Mouse (Mus musculus) CH12.LX (cell line): ENCODE measurements at regions not wholly inside any gene's neighbourhood (a gene's known extent, or its start where the extent isn't known, plus 50 kb on each side); places are given as distances from the start of the nearest gene placed in this dataset.
A peak's percentile ranks its signal among the peaks of the same experiment; 100 is the strongest.

ENCODE experiments used
- DNase-seq: peaks from one replicate; pipeline ENCODE4 v3.0.0-alpha.2; 2013; ENCODE audit errors: extremely low read depth
- H3K27ac ChIP-seq: 2 replicates; pipeline ENCODE4 v1.5.1; 2012; ENCODE audit warnings: low read depth, mild to moderate bottlenecking, control low read depth, moderate library complexity; ENCODE audit not compliant: insufficient read depth
- H3K27me3 ChIP-seq: replicated peaks from 2 replicates; pipeline ENCODE3; 2012; ENCODE audit warnings: inconsistent platforms
- H3K36me3 ChIP-seq, 2 experiments: replicated peaks in 1 of 2; 2 replicates each; pipeline versions ENCODE3 to v1.6.1; 2012; ENCODE audit warnings: inconsistent platforms in 1 of 2, low read length in 1 of 2, mild to moderate bottlenecking in 1 of 2, mixed read lengths in 1 of 2, moderate library complexity in 1 of 2; ENCODE audit not compliant: control insufficient read depth in 1 of 2, insufficient read depth in 1 of 2
- H3K4me1 ChIP-seq, 2 experiments: 2 replicates each; pipeline ENCODE4 v1.6.1; 2012; ENCODE audit warnings: inconsistent platforms in 1 of 2, moderate library complexity in 1 of 2; ENCODE audit not compliant: insufficient read depth in 2 of 2, control insufficient read depth in 1 of 2
- H3K4me2 ChIP-seq: 2 replicates; pipeline ENCODE4 v1.6.1; 2012; ENCODE audit warnings: low read depth, mild to moderate bottlenecking, control low read depth; ENCODE audit not compliant: poor library complexity, insufficient read depth, severe bottlenecking
- H3K4me3 ChIP-seq, 3 experiments: fragments of 150-350 bp in 1 of 3; sonication (generic) in 1 of 3; replicated peaks in 1 of 3; 2 replicates each; pipeline versions ENCODE3 to v1.5.1; 2011 to 2012; ENCODE audit warnings: low read depth in 2 of 3, low read length in 2 of 3, mild to moderate bottlenecking in 2 of 3, moderate library complexity in 2 of 3, control low read depth in 1 of 3, improper control_type of control experiment in 1 of 3, inconsistent platforms in 1 of 3, mixed read lengths in 1 of 3; ENCODE audit not compliant: poor library complexity in 1 of 3
- H3K79me2 ChIP-seq: replicated peaks from 2 replicates; pipeline ENCODE4 v1.6.1; 2012; ENCODE audit warnings: mild to moderate bottlenecking, moderate library complexity; ENCODE audit not compliant: control insufficient read depth, poor library complexity, insufficient read depth, severe bottlenecking; ENCODE audit errors: extremely low read depth
- H3K9ac ChIP-seq: 2 replicates; pipeline ENCODE4 v1.6.1; 2012; ENCODE audit warnings: low read depth, mild to moderate bottlenecking, control low read depth, moderate library complexity; ENCODE audit not compliant: insufficient read depth
- H3K9me3 ChIP-seq: replicated peaks from 2 replicates; pipeline ENCODE3; 2012; ENCODE audit warnings: low read length, inconsistent platforms, mixed read lengths
- CHD1 ChIP-seq: IDR thresholded peaks from 2 replicates; pipeline ENCODE4 v1.6.1; 2012; ENCODE audit warnings: low read depth, low read length, improper control_type of control experiment, inconsistent platforms
- CHD2 ChIP-seq: IDR thresholded peaks from 2 replicates; pipeline ENCODE4 v1.6.1; 2011; ENCODE audit warnings: low read length, improper control_type of control experiment
- CTCF ChIP-seq, 2 experiments: IDR thresholded peaks in 1 of 2; conservative IDR thresholded peaks in 1 of 2; 2 replicates each; pipeline ENCODE4 v1.5.1; 2011 to 2012; ENCODE audit warnings: low read depth in 2 of 2, low read length in 2 of 2, improper control_type of control experiment in 1 of 2, inconsistent platforms in 1 of 2, mild to moderate bottlenecking in 1 of 2, moderate library complexity in 1 of 2
- E2F4 ChIP-seq: IDR thresholded peaks from 2 replicates; pipeline ENCODE4 v1.6.1; 2011; ENCODE audit warnings: low read depth, low read length, improper control_type of control experiment; ENCODE audit not compliant: insufficient replicate concordance
- HCFC1 ChIP-seq: IDR thresholded peaks from 2 replicates; pipeline ENCODE4 v1.6.1; 2012; ENCODE audit warnings: low read depth, mild to moderate bottlenecking, inconsistent platforms, low read length, improper control_type of control experiment
- IRF4 ChIP-seq: IDR thresholded peaks from 2 replicates; pipeline ENCODE4 v1.6.1; 2014; ENCODE audit warnings: low read depth, mild to moderate bottlenecking, inconsistent platforms, low read length, improper control_type of control experiment
- JUN ChIP-seq: IDR thresholded peaks from 2 replicates; pipeline ENCODE4 v1.6.1; 2011; ENCODE audit warnings: low read depth, mild to moderate bottlenecking, low read length, improper control_type of control experiment, moderate library complexity; ENCODE audit not compliant: insufficient read depth
- JUND ChIP-seq: conservative IDR thresholded peaks from 2 replicates; pipeline ENCODE4 v1.6.1; 2011; ENCODE audit warnings: low read depth, low read length, improper control_type of control experiment
- KAT2A ChIP-seq: IDR thresholded peaks from 2 replicates; pipeline ENCODE4 v1.6.1; 2012; ENCODE audit warnings: low read length, improper control_type of control experiment, inconsistent platforms; ENCODE audit not compliant: insufficient replicate concordance
- MAFK ChIP-seq: IDR thresholded peaks from 2 replicates; pipeline ENCODE4 v1.6.1; 2011; ENCODE audit warnings: low read length, improper control_type of control experiment; ENCODE audit not compliant: insufficient replicate concordance
- MAZ ChIP-seq: IDR thresholded peaks from 2 replicates; pipeline ENCODE4 v1.6.1; 2012; ENCODE audit warnings: low read depth, mild to moderate bottlenecking, inconsistent platforms, low read length, improper control_type of control experiment, moderate library complexity
- MEF2A ChIP-seq: IDR thresholded peaks from 2 replicates; pipeline ENCODE4 v1.6.1; 2014; ENCODE audit warnings: low read depth, mild to moderate bottlenecking, inconsistent platforms, low read length, improper control_type of control experiment, borderline replicate concordance
- MXI1 ChIP-seq: IDR thresholded peaks from 2 replicates; pipeline ENCODE4 v1.6.1; 2011; ENCODE audit warnings: mild to moderate bottlenecking, low read depth, low read length, improper control_type of control experiment
- MYC ChIP-seq: IDR thresholded peaks from 2 replicates; pipeline ENCODE4 v1.6.1; 2011; ENCODE audit warnings: low read depth, mild to moderate bottlenecking, improper control_type of control experiment, low read length
- NELFE ChIP-seq: IDR thresholded peaks from 2 replicates; pipeline ENCODE4 v1.6.1; 2011; ENCODE audit warnings: low read depth, low read length, improper control_type of control experiment
- NRF1 ChIP-seq: IDR thresholded peaks from 2 replicates; pipeline ENCODE4 v1.6.1; 2014; ENCODE audit warnings: low read depth, mild to moderate bottlenecking, inconsistent platforms, low read length, improper control_type of control experiment, moderate library complexity
- POLR2A ChIP-seq: IDR thresholded peaks from 2 replicates; pipeline ENCODE4 v1.6.1; 2011; ENCODE audit warnings: low read depth, mild to moderate bottlenecking, improper control_type of control experiment, low read length
- POLR2AphosphoS2 ChIP-seq: IDR thresholded peaks from 2 replicates; pipeline ENCODE4 v1.6.1; 2011; ENCODE audit warnings: low read depth, low read length, improper control_type of control experiment
- RAD21 ChIP-seq: IDR thresholded peaks from 2 replicates; pipeline ENCODE4 v1.6.1; 2011; ENCODE audit warnings: low read depth, mild to moderate bottlenecking, low read length, improper control_type of control experiment, moderate library complexity
- RCOR1 ChIP-seq: conservative IDR thresholded peaks from 2 replicates; pipeline ENCODE4 v1.6.1; 2012; ENCODE audit warnings: low read depth, mild to moderate bottlenecking, inconsistent platforms, low read length, improper control_type of control experiment
- TCF12 ChIP-seq: IDR thresholded peaks from 2 replicates; pipeline ENCODE4 v1.6.1; 2014; ENCODE audit warnings: low read depth, mild to moderate bottlenecking, inconsistent platforms, low read length, improper control_type of control experiment
- USF1 ChIP-seq: IDR thresholded peaks from 2 replicates; pipeline ENCODE4 v1.6.1; 2014; ENCODE audit warnings: low read depth, mild to moderate bottlenecking, inconsistent platforms, low read length, improper control_type of control experiment
- ZKSCAN1 ChIP-seq: IDR thresholded peaks from 2 replicates; pipeline ENCODE4 v1.6.1; 2012; ENCODE audit warnings: low read depth, inconsistent platforms, low read length, improper control_type of control experiment, borderline replicate concordance
- ZMIZ1 ChIP-seq: IDR thresholded peaks from 2 replicates; pipeline ENCODE4 v1.6.1; 2012; ENCODE audit warnings: low read depth, mild to moderate bottlenecking, inconsistent platforms, low read length, improper control_type of control experiment
- ZNF384 ChIP-seq: IDR thresholded peaks from 2 replicates; pipeline ENCODE4 v1.6.1; 2012; ENCODE audit warnings: low read depth, low read length, improper control_type of control experiment, inconsistent platforms
- dilution Hi-C: fragments of 300-500 bp; cut with MboI; formaldehyde crosslinking; loops from 2 replicates; pipeline ENCODE4 v1.14.3; 2020; ENCODE audit warnings: low sequenced_read_pairs; ENCODE audit not compliant: extremely low pct_unique_long_range_greater_than_20kb, extremely low pct_ligation_motif_present
- in situ Hi-C: fragments of 300-500 bp; cut with MboI; formaldehyde crosslinking; loops from 3 replicates; pipeline ENCODE4 v1.14.3; 2019; ENCODE audit warnings: low sequenced_read_pairs, low pct_ligation_motif_present, low pct_unique_long_range_greater_than_20kb, mixed read lengths

GRCm38 (mm10) chr9:90823574-90824280 lies 538.5 kb upstream of the Zic4 start:
- TF ChIP-seq E2F4 = 0 out of 2 replicates have a peak, but pooled peaks have one; percentile 15
- no peak for TF ChIP-seq NRF1
- 0 out of 2 replicates have a peak, but pooled peaks have one; percentile 42 for TF ChIP-seq MXI1
- TF ChIP-seq HCFC1 = no peak
- no peak; the same call in 1 of the 2 replicates for TF ChIP-seq MEF2A
- TF ChIP-seq MAZ = no peak
- TF ChIP-seq ZNF384 = peak; percentile 37; the same call in 1 of the 2 replicates
- no peak for TF ChIP-seq MAFK
- TF ChIP-seq CHD2 = peak; percentile 68
- TF ChIP-seq POLR2AphosphoS2 = no peak
- peak; percentile 22; the same call in 1 of the 2 replicates for TF ChIP-seq TCF12
- TF ChIP-seq MYC = no peak
- TF ChIP-seq USF1 = no peak
- TF ChIP-seq IRF4 = no peak; the same call in 1 of the 2 replicates
- TF ChIP-seq ZKSCAN1 = no peak
- TF ChIP-seq NELFE = no peak
- TF ChIP-seq RCOR1 = no peak
- TF ChIP-seq ZMIZ1 = no peak
- TF ChIP-seq JUND = no peak
- TF ChIP-seq CHD1 = no peak
- no peak for TF ChIP-seq JUN
- peak in 1 of 2 experiments; percentile 51; a peak in 2 of 4 replicates for TF ChIP-seq CTCF (conservative IDR thresholded peaks at IDR 0.05 in 1 of 2, IDR thresholded peaks at IDR 0.05 in 1 of 2; ENCODE audit: low read depth in 2 of 2, low read length in 2 of 2)
- TF ChIP-seq KAT2A = no peak
- no peak for TF ChIP-seq POLR2A
- TF ChIP-seq RAD21 = no peak; the same call in none of the 2 replicates
- TF ChIP-seq, all 38 proteins: peak for 6
- dilution Hi-C loops = no loop called here
- Histone ChIP-seq H3K79me2 (no peaks in the 10 kb centered on the region), H3K36me3 (no peaks in the 10 kb centered on the region), H3K9ac (peak overlapping the region; percentile 61), H3K4me2 (peak overlapping the region; percentile 91), H3K9me3 (no peaks in the 10 kb centered on the region), H3K27me3 (no peaks in the 10 kb centered on the region), H3K4me1 (peaks cover 6 to 26% of the 10 kb centered on the region in 2 experiments; a peak in 3 of 4 replicates), H3K4me3 (peak overlapping the region; percentile 15 to 48 (median 28)), H3K27ac (peak overlapping the region; percentile 53)
- DNase-seq = peak; percentile 58
- in situ Hi-C loops = no loop called here
